Comparison of ENCODE assay signal across 10 mouse cellular contexts in the genomic region with DNA sequence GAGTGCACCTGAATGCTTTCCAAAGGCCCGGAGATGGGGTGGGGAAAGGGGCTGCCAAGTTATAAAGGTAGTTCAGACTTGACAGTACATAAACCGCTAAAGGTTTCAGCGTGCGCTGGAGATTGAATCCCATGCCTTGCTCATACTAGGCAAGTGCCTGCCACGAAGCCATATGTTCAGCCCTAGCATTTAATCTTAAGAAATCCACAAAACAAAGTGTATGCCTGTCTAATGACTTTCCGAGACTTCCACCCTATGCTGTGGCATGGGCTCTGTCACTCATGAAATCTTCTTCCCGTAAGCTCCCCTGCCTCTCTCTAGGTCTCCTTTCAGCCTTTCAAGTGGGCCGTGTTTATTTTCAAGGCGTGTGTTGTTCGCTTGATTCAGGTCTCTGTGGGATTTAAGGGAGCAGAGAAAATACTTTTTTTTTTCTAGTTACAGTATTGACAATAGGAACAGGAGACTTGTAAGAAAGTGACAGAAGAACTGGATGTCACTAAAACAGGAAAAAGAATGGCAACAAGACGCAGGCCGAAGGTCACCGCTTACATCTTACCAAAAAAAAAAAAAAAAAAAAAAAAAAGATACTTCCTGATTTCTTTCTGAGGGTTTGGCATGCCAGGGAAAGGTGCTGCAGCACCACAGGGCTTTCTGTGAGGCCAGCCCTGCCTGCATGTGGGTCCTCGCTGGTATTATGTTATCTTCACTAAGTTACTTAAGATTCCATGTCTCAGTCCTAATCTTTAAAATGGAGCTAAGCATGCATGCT. TPM values are rescaled to one million over a fixed set of nuclear protein-coding genes. Genes with fewer than 3 reads are reported as not detected.
DNase-seq lines count a peak whose midpoint lies in the region; ATAC-seq and TF ChIP-seq lines count a peak whose summit lies in the region.
"Had no signal": no experiment of that assay in that cellular context is flagged by ENCODE, and none has a peak within 500 bp of the region (broad histone marks: within the 10 kb centered on the region; RNA-seq: fewer than 3 reads in every experiment).

No protein-coding gene starts in this region.

- no peaks in the 10 kb centered on the region for H3K27me3 ChIP-seq in heart, embryonic 12.5 days (replicated peaks)
- peaks cover 15% of the 10 kb centered on the region for H3K27me3 ChIP-seq in CH12.LX (replicated peaks)
- no peaks in the 10 kb centered on the region for H3K27me3 ChIP-seq in forebrain, embryonic 15.5 days
- peaks cover 30% of the 10 kb centered on the region for H3K27me3 ChIP-seq in liver, embryonic 16.5 days (ENCODE audit: control insufficient read depth, insufficient read depth, low read depth, low read length)

- no peak for TF ChIP-seq CTCF in CH12.LX (conservative IDR thresholded peaks at IDR 0.05 in 1 of 2, IDR thresholded peaks at IDR 0.05 in 1 of 2; ENCODE audit: low read depth in 2 of 2, low read length in 2 of 2)

- no peak for TF ChIP-seq POLR2A in CH12.LX (IDR thresholded peaks at IDR 0.05; ENCODE audit: low read depth, low read length)

- in situ Hi-C loops in CH12.LX (cut with MboI; ENCODE audit: low pct_ligation_motif_present, low pct_unique_long_range_greater_than_20kb, low sequenced_read_pairs), result no loop called here

- ATAC-seq in heart, embryonic 12.5 days (ENCODE audit: insufficient number of reproducible peaks, low FRiP score), result no peak
- no peak for ATAC-seq in forebrain, embryonic 15.5 days (replicated peaks)
- ATAC-seq in liver, embryonic 16.5 days (ENCODE audit: low read depth), result no peak

- H3K4me3 ChIP-seq in heart, embryonic 12.5 days, result no peak overlapping the region
- H3K4me3 ChIP-seq in CH12.LX (replicated peaks in 1 of 3; ENCODE audit: low read depth in 2 of 3, low read length in 2 of 3, poor library complexity in 1 of 3), result no peak overlapping the region
- H3K4me3 ChIP-seq in forebrain, embryonic 15.5 days, result peak overlapping the region; percentile 97
- no peak overlapping the region for H3K4me3 ChIP-seq in liver, embryonic 16.5 days (ENCODE audit: low read depth, low read length)

- TF ChIP-seq EP300 in CH12.LX (IDR thresholded peaks at IDR 0.05; ENCODE audit: low read length), result no peak

- peak overlapping the region; percentile 69; the same call in 1 of the 2 replicates for H3K27ac ChIP-seq in heart, embryonic 12.5 days (ENCODE audit: poor library complexity, severe bottlenecking)
- H3K27ac ChIP-seq in CH12.LX (ENCODE audit: insufficient read depth, low read depth), result no peak overlapping the region
- H3K27ac ChIP-seq in forebrain, embryonic 15.5 days (replicated peaks), result peak overlapping the region; percentile 62
- 0 out of 2 replicates have a peak overlapping the region, but pooled peaks have one; percentile 11 for H3K27ac ChIP-seq in liver, embryonic 16.5 days (ENCODE audit: low read length)

- H3K36me3 ChIP-seq in heart, embryonic 12.5 days, result no peaks in the 10 kb centered on the region
- no peaks in the 10 kb centered on the region for H3K36me3 ChIP-seq in CH12.LX (replicated peaks in 1 of 2; ENCODE audit: control insufficient read depth in 1 of 2, insufficient read depth in 1 of 2, low read length in 1 of 2)
- no peaks in the 10 kb centered on the region for H3K36me3 ChIP-seq in forebrain, embryonic 15.5 days
- H3K36me3 ChIP-seq in liver, embryonic 16.5 days (ENCODE audit: control insufficient read depth, insufficient read depth), result no peaks in the 10 kb centered on the region

- peak overlapping the region; percentile 48 for H3K4me2 ChIP-seq in heart, embryonic 12.5 days
- no peak overlapping the region for H3K4me2 ChIP-seq in CH12.LX (ENCODE audit: insufficient read depth, low read depth, poor library complexity, severe bottlenecking)
- peak overlapping the region; percentile 70 for H3K4me2 ChIP-seq in forebrain, embryonic 15.5 days (replicated peaks)
- H3K4me2 ChIP-seq in liver, embryonic 16.5 days (ENCODE audit: low read depth, low read length), result 0 out of 2 replicates have a peak overlapping the region, but pooled peaks have one; percentile 19

- peak overlapping the region; percentile 26; the same call in 1 of the 2 replicates for H3K9ac ChIP-seq in heart, embryonic 12.5 days
- no peak overlapping the region for H3K9ac ChIP-seq in CH12.LX (ENCODE audit: insufficient read depth, low read depth)
- H3K9ac ChIP-seq in forebrain, embryonic 15.5 days (replicated peaks), result no peak overlapping the region
- no peak overlapping the region for H3K9ac ChIP-seq in liver, embryonic 16.5 days (ENCODE audit: low read depth, low read length)

- peaks cover 76% of the 10 kb centered on the region for H3K4me1 ChIP-seq in heart, embryonic 12.5 days (replicated peaks)
- peaks cover 5 to 26% of the 10 kb centered on the region in 2 experiments; a peak in 2 of 4 replicates for H3K4me1 ChIP-seq in CH12.LX (ENCODE audit: control insufficient read depth in 1 of 2, insufficient read depth in 2 of 2)
- H3K4me1 ChIP-seq in forebrain, embryonic 15.5 days, result peaks cover 72% of the 10 kb centered on the region
- peaks cover 21% of the 10 kb centered on the region for H3K4me1 ChIP-seq in liver, embryonic 16.5 days (ENCODE audit: control insufficient read depth, low read depth, low read length)

- dilution Hi-C loops in CH12.LX (cut with MboI; ENCODE audit: extremely low pct_ligation_motif_present, extremely low pct_unique_long_range_greater_than_20kb, low sequenced_read_pairs), result no loop called here

- no peaks in the 10 kb centered on the region for H3K79me2 ChIP-seq in CH12.LX (replicated peaks; ENCODE audit: control insufficient read depth, extremely low read depth, insufficient read depth, poor library complexity, severe bottlenecking)

- no peak for DNase-seq in heart, adult 8-10 months (ENCODE audit: low spot score)
- DNase-seq in CH12.LX (ENCODE audit: extremely low read depth), result no peak
- no peak for DNase-seq in urinary bladder, postnatal 36 days (ENCODE audit: low spot score in 2 of 2)
- no peak for DNase-seq in urinary bladder, postnatal 25 days (ENCODE audit: low spot score)
- DNase-seq in layer of hippocampus, adult 11-12 months (ENCODE audit: low spot score), result no peak
- DNase-seq: B cell, adult 2 months; kidney, postnatal 4 days had no signal

- TF ChIP-seq RAD21 in CH12.LX (IDR thresholded peaks at IDR 0.05; ENCODE audit: low read depth, low read length), result no peak

- H3K9me3 ChIP-seq in heart, embryonic 12.5 days (replicated peaks), result no peaks in the 10 kb centered on the region
- no peaks in the 10 kb centered on the region for H3K9me3 ChIP-seq in CH12.LX (replicated peaks; ENCODE audit: low read length)
- H3K9me3 ChIP-seq in forebrain, embryonic 15.5 days, result no peaks in the 10 kb centered on the region
- no peaks in the 10 kb centered on the region for H3K9me3 ChIP-seq in liver, embryonic 16.5 days (replicated peaks; ENCODE audit: control insufficient read depth, low read length)

- 48% methylated on average over 14 of the region's 14 CpGs for WGBS in heart, embryonic 12.5 days
- 53% methylated on average over 14 of the region's 14 CpGs for WGBS in forebrain, embryonic 15.5 days
- 46% methylated on average over 14 of the region's 14 CpGs for WGBS in liver, embryonic 16.5 days (ENCODE audit: insufficient replicate concordance)

TF ChIP-seq in CH12.LX, 34 proteins besides CTCF, POLR2A, EP300 and RAD21:
- peak; percentile 29; the same call in 1 of the 2 replicates for TF ChIP-seq ZNF384 (IDR thresholded peaks at IDR 0.05; ENCODE audit: low read depth, low read length)
- TF ChIP-seq NELFE (IDR thresholded peaks at IDR 0.05; ENCODE audit: low read depth, low read length), result no peak
TF ChIP-seq in CH12.LX: peak in this region for 1.

RNA-seq across cellular contexts. Expression of a gene that starts 3.0 kb away (rescaled TPM):
- 31.9 and 32.4 TPM in 2 replicates for polyA plus RNA-seq in heart, embryonic 12.5 days (2016; fragmentation: Nextera tagmentation; extraction: Ambion mirVana)
- total RNA-seq in heart, adult 8-10 months (2022), result 10 to 100 TPM; 17.5 to 20.2 (median 19.0) TPM
- total RNA-seq in CH12.LX (2012; rRNA removed) (0.50 and 1.2 TPM in 2 replicates), CH12.LX (2014; rRNA removed) (0.15 and 0.31 TPM in 2 replicates)
- polyA plus RNA-seq in CH12.LX (2012; ENCODE audit: insufficient read length, low read depth), result 0.52 and 0.90 TPM in 2 replicates
- polyA plus RNA-seq in forebrain, embryonic 15.5 days (2015; fragmentation: Nextera tagmentation; extraction: Ambion mirVana), result 25.7 and 26.0 TPM in 2 replicates
- polyA plus RNA-seq in liver, embryonic 16.5 days (2015; fragmentation: Nextera tagmentation; extraction: Ambion mirVana), result 1.8 and 2.5 TPM in 2 replicates

RNA-seq across cellular contexts. Expression of a gene that starts 30.1 kb away (rescaled TPM):
- 193 and 194 TPM in 2 replicates for polyA plus RNA-seq in heart, embryonic 12.5 days (2016; fragmentation: Nextera tagmentation; extraction: Ambion mirVana)
- 10 to 100 TPM; 46.3 to 59.0 (median 50.8) TPM for total RNA-seq in heart, adult 8-10 months (2022)
- total RNA-seq in CH12.LX (2012; rRNA removed) (245 and 297 TPM in 2 replicates), CH12.LX (2014; rRNA removed) (341 and 378 TPM in 2 replicates)
- 251 and 264 TPM in 2 replicates for polyA plus RNA-seq in CH12.LX (2012; ENCODE audit: insufficient read length, low read depth)
- 260 and 271 TPM in 2 replicates for polyA plus RNA-seq in forebrain, embryonic 15.5 days (2015; fragmentation: Nextera tagmentation; extraction: Ambion mirVana)
- 126 and 136 TPM in 2 replicates for polyA plus RNA-seq in liver, embryonic 16.5 days (2015; fragmentation: Nextera tagmentation; extraction: Ambion mirVana)
